Mouse (Mus musculus) liver (tissue): ENCODE results near the gene Ip6k3.
A peak's percentile ranks its signal among the peaks of the same experiment; 100 is the strongest.

Source experiments
- DNase-seq: peaks from one replicate; pipeline ENCODE4 v3.0.0-alpha.2; 2020; ENCODE audit warnings: mixed read lengths

The Ip6k3 gene

DNA sequence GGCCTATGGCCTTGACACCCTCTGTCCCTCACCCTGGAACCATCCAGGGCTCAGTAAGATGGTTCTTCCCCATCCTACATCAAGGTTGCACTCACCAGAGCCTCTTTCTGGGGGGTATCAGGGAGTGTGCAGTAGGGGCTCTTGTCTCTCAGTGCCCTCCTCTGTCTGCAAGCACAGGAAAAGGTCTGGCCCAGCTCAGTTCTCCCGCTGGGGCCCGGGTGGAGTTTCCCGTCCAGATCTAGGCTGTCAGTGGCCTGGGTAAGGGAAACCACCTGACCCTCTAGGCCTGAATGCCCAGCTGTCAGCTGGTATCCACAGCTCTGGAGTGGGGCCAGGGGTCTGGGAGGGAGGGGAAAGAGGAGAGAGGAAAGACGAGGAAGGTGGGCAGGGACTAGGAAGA lies at the start of gene Ip6k3:
Gene Ip6k3, minus strand, starts transcription at position 251 of the 400 bp plus-strand sequence.
- no peak for DNase-seq

DNA sequence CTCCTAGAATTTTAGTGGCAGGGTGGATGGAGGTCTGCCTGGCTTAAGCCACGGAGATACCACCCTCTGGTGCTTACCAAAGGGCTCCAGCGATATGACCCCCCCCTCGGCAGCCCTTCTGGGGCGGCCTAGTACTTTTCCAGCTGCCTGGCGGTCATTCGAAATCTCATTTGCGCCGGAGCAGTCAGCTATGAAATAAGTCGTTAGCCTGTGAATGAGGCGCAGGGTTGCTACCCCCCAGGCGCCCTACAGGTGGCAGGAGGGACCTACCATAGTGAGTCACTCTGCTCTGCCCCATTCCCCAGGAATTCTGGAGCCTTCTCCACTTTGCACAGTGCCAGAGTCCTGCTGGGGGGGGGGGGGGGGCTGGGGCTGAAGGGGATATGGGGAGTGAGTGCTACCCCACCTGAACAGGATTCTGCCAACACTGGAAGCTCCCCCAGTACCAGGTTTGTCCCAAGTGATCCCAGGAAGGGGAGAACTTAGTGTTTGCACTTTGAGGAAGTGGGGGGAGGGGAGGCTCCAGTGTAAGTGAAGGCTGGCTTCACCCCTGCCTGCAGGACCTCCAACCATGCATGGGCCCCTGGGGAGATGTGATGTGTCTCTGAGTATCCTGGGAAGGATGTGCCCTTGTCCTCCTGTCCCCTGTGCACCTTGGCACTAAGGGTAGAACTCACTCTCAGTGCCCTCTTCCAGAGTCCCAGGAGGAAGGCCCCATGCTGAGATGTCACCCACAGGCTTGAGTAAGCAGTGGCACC lies 45.4 kb upstream of the Ip6k3 start:
- DNase-seq = peak; percentile 51

- no peak for DNase-seq
Measured at GRCm38 (mm10) chr17:27212006-27212405, 44.4 kb upstream of the Ip6k3 start.

DNA sequence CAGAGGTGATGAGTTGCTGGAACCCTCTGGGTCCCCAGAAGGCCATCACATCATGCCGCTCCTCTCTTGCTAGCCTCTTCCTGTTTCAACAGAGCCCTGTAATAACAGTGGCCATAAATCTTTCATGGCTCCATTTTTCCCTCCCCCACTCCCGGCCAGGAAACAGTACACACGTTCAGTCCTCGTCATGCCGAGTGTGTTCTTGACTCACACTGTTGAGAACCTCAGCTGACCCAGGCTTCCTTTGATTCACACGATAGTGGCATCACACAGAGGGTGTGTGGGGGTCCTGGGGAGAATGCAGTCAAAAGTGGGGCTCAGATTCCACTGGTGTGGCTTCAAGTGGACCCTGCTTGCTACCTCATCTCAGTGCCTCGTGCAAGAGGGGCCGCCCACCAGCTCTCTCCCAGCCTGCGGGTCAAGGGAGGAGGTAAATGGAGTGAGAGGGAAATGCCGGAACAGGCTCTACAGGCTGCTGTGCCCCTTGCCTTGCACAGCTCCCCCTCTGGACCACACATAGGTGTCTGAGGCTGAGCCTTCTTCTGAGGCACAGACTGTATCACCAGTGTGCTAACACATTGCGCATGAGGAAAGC lies 39.6 kb upstream of the Ip6k3 start:
- no peak for DNase-seq

- peak; percentile 96 for DNase-seq
Measured at GRCm38 (mm10) chr17:27204075-27204909, 36.7 kb upstream of the Ip6k3 start, which contains the start of gene Lemd2. TSS of gene Lemd2 (minus strand) at chr17:27204469.

DNA sequence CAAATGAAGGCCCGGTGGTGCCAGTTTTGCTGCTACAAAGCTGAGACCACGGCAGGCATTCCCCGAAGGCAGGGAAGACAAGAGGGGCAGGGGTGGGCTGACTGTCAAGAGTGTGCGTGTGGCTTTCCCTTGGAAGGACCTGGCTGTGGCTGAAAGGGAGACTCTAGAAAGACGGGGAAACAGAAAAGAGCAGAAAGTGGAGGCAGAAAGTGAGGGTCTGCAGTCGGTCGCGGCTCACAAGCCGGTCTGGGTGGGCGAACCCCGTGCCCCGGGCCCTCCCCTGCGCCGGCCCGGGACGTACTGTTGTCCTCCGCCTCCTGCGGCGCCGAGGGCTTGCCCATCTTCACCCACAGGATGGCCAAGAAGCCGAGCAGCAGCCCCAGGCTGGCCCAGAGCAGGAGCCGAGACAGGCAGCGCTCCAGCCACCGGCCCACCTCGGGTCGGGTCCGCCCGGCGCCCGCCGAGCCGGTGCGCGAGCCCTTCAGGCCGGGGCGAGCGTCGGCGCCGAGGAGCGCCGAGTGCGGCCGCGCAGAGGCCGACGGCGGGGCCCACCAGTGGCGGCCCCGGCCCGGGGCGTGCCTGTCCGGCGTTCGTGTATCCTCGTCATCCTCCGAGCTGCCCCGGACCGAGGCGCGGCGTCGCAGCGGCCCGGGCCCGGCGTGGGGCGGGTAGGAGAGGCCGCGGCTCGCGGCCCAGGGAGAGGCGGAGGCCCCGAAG lies 35.9 kb upstream of the Ip6k3 start:
- DNase-seq = peak; percentile 58

DNA sequence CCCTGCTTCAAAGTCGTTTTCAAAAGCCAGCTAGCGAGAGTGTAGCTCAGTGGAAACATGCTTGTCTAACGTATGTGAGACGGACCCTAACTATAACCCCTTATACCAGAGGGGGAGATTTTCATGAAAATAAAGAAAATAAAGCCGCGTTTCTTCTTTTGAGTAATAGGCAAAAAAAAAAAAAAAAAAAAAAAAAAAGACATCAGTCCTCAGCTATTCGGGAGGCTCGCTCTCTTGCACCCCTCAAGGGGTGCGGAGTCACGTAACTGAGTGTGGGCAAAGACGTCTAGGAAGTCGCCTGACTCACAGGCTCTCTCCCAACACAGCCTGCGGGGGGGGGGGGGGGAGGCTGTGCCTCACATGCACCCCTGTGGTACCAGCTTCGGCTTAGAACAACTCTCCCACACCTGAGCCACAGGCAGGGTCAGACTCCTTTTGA lies 35.3 kb upstream of the Ip6k3 start:
- peak; percentile 38 for DNase-seq

GRCm38 (mm10) chr17:27201981-27202380 lies 34.4 kb upstream of the Ip6k3 start:
- DNase-seq = peak; percentile 44

DNA sequence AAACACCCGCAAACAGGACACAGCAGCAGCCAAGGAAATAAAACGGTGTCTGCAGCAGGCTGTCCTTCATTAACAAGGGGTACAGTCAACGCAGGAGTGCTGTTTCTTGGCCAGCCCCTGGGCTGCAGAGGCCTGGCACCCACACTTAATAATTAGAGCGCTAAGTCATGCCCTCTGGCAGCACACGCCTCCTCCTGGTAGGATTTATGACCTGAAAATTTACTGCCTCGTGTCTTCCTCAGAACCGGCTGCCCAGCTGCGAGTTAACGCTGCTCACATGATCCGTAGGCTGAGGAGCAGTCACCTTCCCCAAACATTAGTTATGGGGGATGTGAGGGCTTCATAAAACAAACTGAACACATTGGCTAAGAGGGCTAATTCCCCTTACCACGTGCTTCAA lies 33.2 kb upstream of the Ip6k3 start:
- DNase-seq = no peak

DNA sequence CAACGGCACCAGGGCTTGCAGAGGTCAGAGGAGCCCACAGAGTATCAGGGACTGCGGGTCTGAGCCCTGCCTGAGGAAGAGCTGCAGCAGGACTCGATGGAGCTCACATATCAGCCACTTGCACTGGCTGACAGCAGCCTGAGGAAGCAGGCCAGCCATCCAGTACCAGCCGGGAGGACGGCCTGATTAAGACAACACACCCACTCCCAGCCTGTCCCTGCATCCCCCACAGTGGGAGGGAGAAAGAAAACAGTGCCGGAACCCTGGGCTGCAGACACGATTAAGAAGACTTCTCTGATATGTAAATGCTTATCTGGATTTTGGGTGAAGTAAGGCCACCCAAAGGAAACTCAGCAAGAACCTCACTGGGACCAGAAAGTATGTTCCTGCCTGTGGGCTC lies 32.3 kb upstream of the Ip6k3 start:
- no peak for DNase-seq

DNA sequence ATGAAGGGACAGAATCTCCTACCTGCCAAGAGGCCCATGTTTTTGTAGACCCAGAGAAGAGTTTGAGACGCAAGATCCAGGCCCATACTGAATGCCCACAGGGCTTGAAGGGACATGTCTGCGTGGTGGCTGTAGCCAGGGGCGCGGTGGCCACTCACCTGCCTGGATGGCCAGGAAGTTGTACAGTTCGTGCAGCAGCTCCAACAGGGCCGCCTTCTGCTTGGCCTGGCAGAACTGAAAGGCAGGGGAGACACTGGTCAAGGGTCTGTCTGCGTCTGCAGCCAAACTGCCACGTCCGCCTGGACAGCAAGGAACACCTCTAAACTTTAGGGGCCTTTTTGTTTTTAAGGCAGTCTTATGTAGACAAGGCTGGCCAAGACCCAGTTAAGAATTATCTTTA lies 31.6 kb upstream of the Ip6k3 start:
- no peak for DNase-seq

- DNase-seq = no peak
Measured at GRCm38 (mm10) chr17:27196206-27196605, 28.6 kb upstream of the Ip6k3 start.

DNA sequence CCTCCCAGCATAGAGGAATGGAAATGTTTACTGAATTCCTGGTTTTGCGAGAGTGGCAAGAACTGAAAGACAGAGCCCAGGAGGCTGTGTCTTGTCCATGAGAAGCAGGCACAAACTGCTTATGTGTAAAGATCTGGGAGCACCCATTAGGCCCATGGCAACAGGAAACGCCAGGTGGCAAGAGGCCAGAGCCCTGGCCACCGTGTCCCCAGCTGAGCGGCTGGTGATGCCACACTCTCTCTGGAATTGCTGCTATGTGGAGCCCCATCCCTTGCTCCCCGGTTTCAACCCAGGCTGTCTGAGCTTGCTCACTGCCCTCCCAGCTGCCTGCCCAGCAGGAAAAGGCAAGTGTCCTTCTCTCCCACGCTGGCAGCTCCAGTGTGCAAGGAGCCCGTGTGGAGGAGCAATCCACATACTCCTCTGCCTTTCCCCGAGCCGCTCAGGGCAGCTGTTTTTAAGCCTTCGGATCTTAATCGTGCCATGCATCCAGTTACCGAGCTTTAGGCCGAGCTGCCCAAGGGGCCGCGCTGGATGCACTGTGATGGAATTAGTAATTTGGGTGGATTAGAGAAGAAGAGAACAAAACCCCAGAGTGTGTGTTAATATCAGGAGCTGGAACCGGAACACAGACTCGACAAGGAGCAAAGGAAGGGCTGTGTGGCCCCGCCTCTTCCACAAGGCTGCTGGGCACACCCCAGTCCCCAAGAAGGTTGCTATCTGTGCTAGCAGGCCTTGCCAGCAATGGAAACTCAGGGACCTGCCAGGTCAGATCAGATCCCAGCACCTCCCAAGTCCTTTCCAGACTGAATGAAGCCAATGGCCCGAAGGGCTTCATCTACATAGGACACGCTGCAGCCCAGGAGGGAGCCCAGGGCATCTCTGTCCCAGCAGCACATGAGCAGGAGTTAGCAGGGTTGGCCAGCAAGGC lies 26.9 kb upstream of the Ip6k3 start:
- peak; percentile 84 for DNase-seq

DNA sequence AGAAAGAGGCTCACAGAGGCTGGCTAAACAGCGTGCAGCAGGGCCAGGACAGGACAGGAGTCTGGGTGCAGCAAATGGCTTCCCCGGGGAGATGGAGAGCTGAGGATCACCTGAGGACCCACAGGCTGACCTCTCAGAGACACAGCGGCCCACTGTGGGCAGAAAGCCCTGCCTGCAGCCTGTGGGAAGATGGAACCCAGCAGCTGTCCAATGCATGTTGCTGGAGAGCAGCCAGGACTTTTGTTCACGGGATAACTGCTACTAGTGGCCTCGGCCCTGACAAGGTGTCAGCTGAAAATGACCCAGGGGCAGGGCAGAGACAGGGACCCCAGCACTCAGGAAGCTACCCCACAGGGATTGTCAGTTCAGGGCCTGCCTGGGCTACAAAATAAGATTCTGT lies 24.2 kb upstream of the Ip6k3 start:
- DNase-seq = no peak

DNA sequence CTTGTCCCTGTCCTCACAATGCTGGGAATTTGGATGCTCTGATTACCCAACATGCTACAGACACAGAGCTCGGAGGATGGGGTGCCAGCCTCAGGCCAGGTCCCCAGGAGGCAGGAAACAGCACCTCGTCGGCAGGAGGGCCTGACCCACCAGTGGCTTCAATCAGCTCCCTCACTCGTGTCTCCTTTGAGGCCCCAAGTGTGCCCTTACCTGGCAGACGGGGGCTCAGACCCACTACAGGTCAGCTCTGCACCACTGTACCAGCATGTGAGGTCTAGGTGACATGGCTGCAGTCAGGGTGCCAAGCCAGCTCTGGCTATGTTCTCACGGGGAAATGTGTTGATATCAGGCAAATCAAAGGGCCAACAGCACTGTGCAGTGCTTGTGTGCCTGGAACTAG lies 23.6 kb upstream of the Ip6k3 start:
- DNase-seq = no peak

DNA sequence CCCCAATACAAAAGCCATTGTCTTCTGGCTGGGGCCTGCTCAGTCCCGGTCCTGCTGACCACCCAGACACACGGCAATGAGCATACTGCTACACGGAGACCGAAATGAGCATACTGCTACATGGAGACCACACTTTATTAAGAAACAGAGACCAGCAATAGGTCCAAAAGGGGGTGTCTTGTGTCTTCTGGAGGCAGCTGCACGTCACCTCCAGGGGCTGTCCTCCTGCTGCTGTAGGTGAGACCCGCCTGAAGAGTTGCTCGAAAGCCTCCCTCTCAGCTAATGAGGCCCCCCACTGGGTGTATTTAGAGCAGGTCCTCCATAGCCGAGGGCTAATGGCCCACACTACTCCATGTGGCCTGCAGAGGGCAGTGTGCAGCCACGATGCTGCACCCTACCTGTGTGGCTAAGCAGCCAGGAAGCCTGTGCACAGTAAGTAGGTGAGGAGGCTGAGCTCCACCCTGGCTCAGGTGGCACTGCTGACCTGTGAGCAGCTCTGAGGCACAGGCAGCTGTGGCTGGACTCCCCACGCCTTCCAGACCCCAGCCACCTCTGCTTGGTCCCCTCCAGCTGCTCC lies 22.1 kb upstream of the Ip6k3 start:
- DNase-seq = peak; percentile 72

DNA sequence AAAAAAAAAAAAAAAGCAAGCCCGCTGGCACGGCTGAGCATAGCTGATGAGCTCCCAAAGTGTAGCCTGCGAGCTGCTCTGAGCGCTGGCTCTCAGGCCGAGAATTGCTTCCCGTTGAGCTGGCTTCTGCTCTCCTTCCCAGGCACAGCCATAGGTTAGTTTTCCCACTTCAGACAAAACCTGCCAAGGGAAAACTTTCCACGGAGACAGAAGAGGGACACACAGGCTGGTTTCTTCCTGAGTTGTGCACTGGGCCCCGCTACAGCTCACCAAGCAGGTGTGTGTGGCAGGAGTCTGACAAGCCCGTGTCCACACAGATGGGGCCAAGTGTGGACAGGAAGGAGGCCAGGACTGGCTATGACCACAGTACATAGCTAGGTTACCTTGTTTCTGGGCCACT lies 21.3 kb upstream of the Ip6k3 start:
- DNase-seq = no peak

DNA sequence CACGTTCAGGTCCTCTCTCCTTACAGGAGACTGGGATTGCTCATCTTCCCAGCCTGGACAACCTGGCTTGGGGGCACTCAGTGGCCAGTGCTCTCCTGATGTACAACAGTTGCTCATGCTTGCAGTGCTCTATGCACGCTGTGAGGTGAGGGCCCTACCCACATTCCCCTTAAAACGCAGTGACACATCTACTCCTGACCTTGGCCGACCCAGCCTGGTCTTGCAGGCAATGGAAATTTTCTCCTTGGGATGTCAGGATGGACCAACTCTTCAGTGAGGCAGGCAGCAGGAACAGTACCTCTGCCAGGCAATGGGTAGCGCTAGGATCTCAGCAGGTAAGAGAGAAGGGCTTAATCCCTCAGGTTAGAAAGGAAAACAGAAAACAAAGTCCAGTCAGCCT lies 19.5 kb upstream of the Ip6k3 start:
- no peak for DNase-seq

DNA sequence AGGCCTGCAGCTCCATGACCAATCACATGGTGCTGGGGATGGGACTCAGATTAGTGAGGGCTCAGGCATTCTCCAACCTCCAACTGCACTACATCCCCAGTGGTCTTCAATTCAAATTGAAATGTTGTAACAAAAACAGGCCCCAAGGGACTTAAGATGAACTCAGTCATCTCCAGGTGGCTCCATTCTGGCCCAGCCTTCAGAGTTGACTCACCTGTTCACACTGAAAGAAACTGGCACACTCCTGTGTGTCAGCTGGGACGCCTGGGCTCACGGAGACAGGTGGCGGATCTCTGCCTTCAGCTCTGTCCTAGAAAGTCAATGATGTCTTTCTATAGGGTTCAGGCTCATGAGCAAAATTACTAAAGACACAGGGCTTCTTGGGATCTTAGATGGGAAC lies 18.5 kb upstream of the Ip6k3 start:
- DNase-seq = no peak

DNA sequence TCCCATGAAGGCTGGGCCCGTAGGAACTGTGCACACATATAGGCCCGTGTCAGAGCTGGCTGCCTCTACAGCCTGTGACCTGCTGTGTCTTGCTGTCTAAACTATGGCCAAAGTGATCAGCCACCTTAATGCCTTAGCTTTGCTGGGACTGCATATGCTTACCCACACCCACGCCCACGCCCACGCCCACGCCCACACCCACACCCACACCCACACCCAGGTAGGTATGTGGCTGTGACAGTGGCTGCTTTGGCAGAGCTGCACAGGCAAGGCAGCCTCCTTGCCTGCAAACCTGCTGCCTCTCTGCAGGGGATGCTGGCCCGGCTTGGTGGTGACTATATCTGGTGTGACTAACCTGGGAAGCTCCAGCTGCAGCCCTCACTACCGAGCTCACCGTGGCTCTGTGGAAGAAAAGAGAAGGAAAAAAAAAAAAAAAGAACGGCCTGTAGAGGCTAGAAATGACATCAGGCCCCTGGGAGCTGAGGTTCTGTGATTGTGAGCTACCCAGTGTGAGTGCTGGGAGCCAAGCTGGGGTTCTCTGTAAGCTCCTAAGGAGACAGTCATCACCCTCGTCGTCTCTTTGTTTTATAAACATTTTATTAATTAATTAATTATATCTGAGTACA lies 16.2 kb upstream of the Ip6k3 start:
- peak; percentile 69 for DNase-seq

- DNase-seq = no peak
Measured at GRCm38 (mm10) chr17:27182401-27182800, 14.8 kb upstream of the Ip6k3 start.
